Mouse (Mus musculus) monocyte, adult 5-6 weeks (primary cell): Measurements from ENCODE around the gene Dst. TPM values are rescaled to one million over a fixed set of nuclear protein-coding genes. Genes with fewer than 3 reads are reported as not detected.

ENCODE experiments used
- ATAC-seq: fragments of 153-309, 156-312 bp; replicated peaks from 2 replicates; pipeline ENCODE4 v1.8.0; 2017; ENCODE audit warnings: mild to moderate bottlenecking; ENCODE audit not compliant: low TSS enrichment, insufficient number of reproducible peaks, severe bottlenecking, poor library complexity, low FRiP score
- total RNA-seq: library from RNA; stranded (forward); fragments of 200-1000, 200-491, 200-594 nt; gene quantifications from 3 replicates; pipeline ENCODE4 v1.2.3, GENCODE M21; 2017

Dst gene
- total RNA-seq, 1 experiment from 2014 or later: 0.29 TPM

DNA sequence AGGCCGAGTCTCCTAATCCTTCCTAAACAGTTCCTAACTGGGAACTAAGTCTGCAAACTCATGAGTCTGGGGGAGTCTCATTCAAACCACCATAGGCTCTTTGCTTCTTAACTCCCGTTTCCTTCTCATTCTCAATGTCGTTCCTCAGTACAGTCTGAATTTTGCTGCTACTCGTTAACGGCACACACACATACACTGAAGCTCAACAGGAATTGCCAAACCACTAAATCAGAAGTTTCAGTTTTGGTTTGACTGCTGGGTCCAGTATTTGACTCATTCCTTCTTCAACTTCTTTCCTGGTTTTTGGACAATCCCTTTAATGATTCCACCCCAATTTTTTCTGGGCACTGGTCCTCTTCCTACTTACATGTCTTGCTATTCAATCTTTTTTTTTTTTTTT, 8.5 kb downstream of the Dst start:
- no peak for ATAC-seq

DNA sequence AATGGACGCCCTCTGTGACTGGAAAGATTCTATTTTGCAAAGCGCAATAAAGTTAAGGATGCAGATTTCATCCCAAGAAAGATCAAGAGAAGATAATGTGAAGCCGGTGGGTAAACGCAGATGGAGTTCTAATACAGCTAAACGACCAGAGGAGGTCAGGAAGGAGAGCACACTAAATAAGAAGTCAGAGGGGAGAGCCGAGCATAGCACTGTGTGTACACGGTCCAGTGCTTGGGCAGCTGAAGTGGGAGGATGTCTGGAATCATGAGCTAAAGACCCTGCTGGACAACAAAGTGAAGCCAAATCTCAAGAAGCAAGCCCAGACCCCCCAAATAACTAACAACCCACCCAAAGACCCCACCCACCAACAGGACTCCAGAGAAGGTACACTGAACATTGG, 14.9 kb downstream of the Dst start:
- no peak for ATAC-seq

DNA sequence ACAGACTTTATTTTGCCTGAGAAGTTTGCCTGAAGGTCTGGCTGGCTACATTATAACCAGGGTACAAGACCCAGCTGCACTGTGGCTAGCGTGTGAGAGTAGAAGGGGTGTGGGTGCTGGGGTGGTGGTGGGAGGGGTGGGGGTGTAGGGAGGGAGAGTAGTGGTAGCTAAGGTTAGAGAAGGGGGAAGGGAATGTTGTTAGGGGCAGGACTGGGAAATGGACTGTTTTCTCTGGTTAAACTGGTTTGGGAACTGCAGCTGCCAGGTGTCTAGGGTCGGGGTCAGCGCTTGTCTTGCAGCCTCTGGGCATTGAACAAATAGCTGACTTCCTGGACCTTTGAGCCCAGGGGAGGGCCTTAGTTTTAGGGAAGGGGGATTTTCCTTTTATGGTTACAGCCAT, 17.3 kb downstream of the Dst start:
- ATAC-seq: no peak

DNA sequence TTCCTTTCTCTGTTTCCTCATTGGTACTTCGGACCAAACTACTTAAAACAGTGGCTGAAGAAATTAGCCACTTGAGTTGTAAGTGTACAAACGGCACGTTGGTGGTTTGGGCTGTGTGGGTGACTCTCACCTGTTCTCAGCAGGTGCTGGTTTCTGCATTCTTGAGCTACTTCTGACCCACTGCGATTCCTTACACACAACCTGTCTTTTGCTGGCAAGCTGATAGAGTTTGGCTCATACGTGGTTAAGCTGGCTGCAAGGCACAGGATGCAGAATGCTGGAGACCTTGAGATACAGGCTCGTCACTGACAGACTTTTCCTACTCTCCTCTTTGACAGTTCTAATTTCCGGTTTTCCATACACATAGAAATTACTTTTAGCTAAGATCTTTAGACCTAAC, 19.4 kb downstream of the Dst start:
- no peak for ATAC-seq

DNA sequence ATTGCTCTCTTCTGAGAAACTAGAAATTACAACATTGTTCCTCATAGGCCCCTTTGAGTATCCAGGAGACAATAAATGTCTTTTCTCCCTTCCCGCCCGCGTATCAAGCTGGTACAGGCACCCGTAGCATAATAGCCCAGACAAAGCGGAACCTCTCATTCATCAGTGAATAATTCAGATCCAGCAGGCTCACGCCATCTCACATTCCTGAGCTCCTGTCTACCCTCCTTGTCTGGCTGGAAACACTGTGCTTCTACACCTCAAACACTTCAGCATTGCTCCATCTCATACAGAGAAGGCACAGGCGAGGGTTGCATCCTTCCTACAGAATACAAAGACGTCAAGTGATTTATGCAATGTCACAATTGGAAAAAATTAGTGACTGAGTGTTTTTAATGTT, 23.8 kb downstream of the Dst start:
- ATAC-seq: no peak

DNA sequence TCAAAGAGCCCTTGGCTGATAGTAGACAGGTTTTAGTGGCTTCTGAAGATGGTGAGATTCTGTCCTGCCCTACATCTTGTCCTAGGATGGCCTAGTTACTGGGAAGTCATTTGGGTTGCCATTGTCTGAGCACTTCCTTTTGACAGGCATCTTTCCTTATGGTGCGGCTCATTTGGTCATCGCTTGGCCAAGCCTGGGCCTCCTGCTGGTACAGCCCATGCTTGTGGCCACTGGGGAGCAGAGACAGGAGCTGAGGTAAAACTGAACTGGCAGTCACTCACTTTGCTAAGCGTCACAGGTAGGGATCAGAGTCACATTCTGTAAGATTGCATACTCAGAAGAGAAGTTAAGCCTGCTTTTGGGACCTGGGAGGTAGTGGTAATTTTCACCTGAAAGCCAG, 24.2 kb downstream of the Dst start:
- no peak for ATAC-seq

DNA sequence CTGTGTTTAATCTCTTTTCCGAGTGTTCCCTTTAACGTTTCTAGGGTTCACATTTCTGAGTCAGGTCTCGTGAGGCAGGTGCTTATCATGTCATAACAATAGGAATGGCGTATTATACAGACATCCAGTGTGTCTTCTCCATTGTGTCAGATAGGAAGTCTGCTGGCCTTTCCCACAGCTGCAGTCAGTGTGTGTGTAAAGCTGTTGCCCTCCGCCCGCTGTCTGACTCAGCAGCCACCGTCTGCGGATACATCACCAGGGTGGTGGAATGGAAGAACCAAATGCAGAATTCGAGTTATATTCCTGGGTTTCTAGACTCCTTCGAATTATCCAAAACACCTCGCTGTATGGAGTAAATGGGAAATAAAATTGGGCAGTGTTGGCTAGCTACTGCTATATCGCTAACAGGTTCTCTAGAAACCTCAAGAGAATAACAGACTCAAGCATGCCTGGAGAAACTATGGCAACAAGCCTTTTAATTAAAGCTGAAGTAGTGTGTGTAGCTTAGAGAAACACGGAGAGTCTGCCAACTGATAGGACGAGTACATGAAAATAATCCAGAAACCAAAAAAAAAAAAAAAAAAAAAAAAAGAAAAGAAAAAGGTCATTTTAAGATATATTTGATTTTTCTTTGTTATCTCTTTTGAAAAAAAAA, 24.9 kb downstream of the Dst start:
- no peak for ATAC-seq

DNA sequence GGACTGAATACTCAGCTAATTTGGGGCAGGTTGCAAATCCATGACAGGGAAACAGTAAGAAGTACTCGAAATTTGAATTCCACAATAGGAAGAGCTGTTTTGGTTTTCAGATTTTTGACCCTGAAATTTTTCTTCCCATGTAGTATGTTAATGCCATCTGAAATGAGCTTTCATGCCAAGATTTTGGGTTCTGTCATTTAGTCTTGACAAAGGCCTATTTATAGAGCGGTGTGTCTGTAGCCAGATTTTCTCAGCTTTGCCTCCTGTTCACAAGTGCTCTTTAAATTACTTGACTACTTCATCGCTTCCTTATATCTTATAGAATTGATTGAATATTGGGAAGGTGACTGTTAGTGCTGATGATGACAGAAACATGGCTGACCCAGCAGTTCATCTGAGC, 27.9 kb downstream of the Dst start:
- ATAC-seq: no peak

DNA sequence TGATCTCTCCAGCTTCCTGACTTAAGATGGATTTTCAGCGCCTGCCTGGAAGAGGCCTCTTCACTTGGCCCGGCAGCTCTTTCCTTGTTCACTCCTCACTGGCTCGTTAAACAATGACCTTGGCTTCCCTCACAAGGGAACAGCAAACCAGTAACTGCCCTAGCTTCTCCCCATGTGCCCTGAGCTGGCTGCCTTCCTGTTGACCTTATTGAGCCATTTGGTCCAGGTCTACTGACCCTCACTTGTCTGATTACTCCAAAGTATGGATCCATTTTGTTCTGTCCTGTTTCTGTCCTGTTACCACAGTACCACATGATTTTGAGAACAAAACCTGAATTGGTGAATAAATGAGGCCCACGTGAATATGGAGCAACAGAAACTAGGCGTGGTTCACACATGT, 31.8 kb downstream of the Dst start:
- no peak for ATAC-seq

DNA sequence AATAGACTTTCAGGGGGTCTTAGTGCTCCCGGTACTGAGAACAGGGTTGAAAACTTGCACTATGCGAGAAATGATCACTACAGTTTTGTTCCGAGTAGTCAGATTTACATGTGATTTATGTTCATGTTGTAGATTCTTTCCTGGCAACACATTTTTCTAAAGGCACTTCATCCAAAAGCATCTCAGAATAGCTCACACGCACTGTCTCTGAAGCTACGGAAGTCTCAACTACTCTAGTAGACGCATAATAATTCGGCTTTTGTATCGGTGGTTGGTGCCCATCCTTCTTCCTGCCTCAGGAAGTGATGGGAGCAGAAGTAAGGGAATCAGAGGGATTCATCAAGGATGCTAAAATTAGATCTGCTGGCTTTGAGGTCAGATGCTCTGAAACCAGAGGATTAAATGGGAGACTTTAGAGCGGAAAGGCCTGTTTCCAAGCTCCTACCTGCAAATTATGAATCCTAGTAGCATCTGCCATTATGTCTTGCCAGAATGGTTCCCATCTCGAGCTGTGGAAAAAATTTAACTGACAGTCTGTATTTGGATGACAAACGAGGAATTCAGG, 32.4 kb downstream of the Dst start:
- no peak for ATAC-seq

DNA sequence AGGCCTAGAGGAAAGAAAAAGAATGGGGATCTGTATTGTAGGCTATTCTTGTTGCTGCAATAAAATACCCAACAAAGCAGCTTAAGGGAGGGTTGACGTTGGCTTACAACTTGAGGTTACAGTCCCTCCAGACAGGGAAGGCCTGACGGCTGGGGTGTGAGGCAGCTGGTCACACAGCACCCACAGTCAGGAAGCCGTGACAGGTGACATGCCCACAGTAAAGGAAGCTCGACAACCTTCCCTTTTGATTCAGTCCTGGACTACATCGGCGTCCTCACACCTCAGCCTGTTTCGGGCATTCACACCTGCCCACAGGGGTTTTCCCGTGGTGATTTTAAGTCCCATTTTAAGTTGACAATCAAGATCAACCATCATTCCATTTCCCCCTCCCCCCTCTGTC, 34.6 kb downstream of the Dst start:
- ATAC-seq: no peak

DNA sequence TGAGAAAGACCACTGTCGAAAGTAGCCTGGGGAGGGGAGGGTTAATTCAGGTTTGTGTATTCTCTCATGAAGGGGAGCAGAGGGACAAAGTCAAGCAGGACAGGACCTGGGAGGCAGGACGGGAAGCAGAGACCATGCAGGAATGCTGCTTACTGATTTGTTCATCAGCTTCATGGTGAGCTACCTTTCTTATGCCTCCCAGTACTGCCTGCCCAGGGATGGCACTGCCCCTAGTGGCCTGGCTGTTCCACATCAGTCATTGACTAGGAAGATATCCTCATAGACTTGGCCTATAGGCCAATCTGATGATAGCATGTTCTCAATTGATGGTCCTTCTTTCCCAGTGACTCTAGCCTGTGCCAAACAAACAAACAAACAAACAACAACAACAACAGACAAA, 35.9 kb downstream of the Dst start:
- ATAC-seq: no peak

DNA sequence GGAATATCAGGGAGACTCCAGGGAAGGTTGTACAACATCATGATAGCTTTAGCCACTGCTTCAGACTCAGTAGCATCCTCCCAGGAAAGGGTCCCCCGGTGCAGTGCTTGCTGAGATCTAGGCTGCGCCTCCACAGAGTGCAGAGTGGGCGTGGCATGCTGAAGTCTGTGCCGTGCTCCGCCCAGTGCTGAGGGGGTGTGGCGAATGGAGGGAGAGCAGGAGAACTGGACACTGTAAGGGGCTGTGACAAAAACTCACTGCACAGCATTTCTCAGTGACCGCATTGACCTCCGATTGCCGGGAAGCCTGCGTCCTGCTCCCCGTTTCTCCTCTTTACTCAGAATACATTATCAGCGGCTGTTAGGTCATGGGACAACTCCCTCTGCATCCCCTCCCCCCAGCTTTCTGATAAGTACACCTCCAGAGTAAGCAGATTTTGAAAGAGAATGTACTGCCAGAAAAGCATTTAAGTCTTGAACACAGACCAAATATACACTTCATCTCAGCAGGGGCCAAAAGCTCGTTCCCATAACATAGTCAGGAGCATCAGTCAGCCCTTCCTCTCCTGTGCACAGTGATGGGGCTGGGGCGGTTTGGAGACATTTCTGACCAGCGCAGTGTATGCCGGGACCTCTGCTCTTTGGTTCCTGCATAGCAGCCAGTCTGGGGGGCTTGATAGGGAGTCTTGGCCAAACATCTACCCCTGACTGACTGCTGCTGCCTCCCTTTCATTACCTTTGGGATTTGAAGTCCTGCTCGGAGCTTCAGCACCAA, 37.1 kb downstream of the Dst start:
- ATAC-seq: no peak

DNA sequence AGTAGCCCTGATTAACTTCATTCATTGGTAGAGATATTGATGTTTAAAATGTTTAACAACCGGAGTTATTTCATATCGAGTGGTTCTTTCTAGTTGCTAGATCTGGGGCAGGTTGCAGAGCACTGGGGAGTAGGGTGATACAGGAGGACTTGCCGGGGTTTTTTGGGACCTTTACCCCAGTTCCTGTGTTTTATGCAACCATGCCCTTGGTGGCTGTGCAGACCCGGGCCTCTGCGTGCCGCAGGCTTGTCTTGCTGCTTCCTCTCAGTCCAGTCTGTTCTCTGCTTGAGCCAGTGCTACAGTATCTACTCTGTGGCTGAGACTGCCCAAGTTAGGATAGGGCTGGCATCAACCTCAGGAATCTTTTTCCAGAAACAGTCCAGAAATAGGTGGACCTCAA, 37.7 kb downstream of the Dst start:
- ATAC-seq: no peak

DNA sequence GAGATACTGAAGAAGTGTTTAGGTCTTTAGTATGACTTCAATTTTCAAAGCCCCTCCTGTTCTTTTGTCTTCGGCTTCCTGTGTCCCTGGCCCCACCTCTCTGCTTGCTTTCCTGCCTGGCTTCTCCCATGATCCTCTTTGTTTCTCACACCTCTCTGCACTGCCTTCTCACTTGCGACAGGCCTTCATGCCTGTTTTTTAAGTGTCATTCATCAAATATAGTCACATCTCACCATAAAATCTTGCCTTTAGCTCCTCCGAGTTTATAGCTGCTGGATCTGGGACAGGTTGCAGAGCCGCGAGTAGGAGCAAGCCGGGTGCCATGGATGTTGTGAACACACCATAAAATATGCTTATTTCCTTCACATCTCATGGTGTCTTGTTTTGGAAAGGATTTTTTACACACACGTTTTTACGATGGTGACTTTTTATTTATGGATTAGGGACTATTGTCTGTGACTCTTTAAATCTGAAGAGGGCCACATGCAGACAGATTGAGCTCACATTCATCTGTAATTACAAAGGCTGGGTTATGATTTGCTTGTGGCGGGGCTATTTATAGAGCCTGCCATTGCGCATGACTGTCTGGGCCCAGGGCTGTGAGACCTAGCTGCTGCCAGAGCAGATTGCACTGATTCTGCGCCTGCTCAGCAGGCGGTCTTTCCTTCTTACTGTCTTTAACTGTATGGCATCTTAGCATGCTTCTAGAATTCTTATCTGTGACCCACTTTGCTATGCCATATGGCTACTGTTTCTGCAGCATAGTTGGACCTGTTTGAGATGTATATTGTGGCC, 38.8 kb downstream of the Dst start:
- ATAC-seq: no peak

DNA sequence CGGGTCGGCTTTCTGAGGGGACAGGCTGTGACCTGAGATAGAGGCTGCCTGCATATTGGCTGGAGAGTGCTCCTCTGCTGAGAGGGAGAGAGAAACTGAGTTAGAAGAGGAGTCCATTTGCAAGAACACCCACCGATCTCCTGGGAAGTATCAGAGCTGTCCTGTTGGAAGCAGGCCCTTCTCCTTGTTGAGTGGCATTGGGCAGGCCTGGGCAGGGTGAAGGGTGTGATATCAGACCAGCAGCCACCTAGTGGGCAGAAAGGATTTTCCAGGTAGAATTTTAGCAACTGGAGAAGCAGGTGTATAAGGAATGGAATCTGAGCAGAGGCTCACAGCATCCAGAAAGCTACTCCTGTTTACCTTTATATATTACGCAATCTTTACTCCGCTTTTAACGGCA, 39.8 kb downstream of the Dst start:
- no peak for ATAC-seq

DNA sequence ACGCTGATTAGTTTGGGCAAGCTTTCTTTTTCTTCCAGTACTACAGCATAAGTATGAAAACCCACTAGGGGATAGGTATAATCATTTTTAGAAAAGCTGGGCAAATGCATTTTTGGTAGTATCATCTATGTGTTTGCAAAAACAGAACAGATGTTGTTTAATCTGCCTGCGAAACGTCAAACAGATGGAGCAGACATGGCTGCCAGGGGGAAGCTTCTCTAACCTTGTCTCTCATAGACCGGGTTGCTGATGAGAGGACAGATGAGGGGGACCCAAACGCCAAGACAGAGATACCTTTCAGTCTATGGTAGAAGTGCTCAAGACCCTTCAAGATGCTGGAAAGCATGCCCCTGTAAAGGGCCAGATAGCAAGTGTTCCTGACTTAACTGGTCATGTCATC, 40.5 kb downstream of the Dst start:
- ATAC-seq: no peak

DNA sequence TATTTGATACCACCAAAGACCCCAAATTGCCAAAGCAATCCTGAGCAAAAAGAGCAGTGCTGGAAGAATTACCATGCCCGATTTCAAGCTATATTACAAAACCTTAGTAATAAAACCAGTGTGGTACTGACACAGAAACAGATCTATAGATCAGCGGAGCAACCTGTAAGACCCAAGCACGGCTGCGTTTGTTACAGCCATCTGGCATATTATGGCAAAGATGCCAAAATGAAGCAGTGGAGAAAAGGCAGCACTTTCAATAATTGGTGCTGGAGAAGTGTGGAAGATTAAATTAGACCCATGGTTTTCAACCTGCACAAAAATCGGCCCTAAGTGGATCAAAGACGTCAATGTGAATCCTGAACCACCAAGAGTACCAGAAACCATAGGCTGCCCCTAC, 47.6 kb downstream of the Dst start:
- no peak for ATAC-seq

DNA sequence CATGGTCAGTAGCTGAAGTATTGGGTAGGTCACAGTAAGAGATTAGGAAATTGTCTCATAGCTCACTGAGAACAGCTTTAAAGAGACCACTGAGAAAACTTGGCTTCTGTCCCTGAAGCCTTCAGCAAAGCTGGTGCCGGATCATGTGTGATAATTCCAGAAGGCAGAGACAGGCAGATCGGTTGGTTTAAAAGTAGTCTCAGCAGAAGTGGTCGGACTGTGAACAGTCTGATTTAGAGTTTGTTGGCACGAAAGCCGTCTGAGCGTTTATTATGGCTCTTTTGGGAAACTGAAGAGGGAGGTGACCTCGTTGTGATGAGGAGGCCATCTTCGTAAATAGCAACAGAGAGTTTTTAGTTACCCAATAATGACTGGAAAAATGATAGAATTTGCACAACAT, 52.4 kb downstream of the Dst start:
- ATAC-seq: no peak

DNA sequence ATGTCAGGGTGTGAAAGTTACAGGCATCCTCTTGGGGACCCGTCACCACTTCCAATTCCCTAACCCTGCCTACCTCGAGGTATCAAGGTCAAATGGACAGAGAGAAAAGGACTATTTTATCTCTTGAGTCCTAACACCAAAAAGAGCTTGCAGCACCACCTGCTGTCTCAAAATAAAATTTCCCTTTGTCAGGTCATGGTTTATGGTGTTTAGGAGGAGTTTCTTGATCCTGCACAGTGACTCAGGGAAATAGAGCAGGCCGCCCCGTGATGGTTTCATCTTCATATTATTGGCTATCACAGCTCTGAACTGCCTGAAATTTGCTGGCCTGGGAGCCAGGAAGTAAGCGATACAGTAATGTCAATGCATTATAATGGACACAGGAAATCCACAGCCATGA, 56.6 kb downstream of the Dst start:
- no peak for ATAC-seq
